Mouse (Mus musculus) spleen, postnatal 36 days (tissue): ENCODE measurements around the gene Gpr18.
A peak's percentile ranks its signal among the peaks of the same experiment; 100 is the strongest.

ENCODE experiments used
- DNase-seq, 2 experiments: peaks; one replicate each; pipeline ENCODE4 v3.0.0; 2022; ENCODE audit warnings: low spot score in 2 of 2, mixed read lengths in 1 of 2

Gene Gpr18

GRCm38 (mm10) chr14:121922731-121923130, 7.2 kb upstream of the Gpr18 start:
- DNase-seq, result no peak

- DNase-seq, result no peak
Measured at GRCm38 (mm10) chr14:121922016-121922415, 6.4 kb upstream of the Gpr18 start.

GRCm38 (mm10) chr14:121920511-121921124, 5.0 kb upstream of the Gpr18 start:
- DNase-seq, result peak in 1 of 2 experiments; percentile 10

GRCm38 (mm10) chr14:121919752-121920151, 4.2 kb upstream of the Gpr18 start:
- peak; percentile 44 to 52 for DNase-seq

- no peak for DNase-seq
Measured at GRCm38 (mm10) chr14:121918266-121918665, 2.7 kb upstream of the Gpr18 start.

GRCm38 (mm10) chr14:121916311-121917094, 922 bp upstream of the Gpr18 start:
- DNase-seq, result peak; percentile 73 to 75

- no peak for DNase-seq
Measured at GRCm38 (mm10) chr14:121915143-121915542, 438 bp downstream of the Gpr18 start.

- DNase-seq, result no peak
Measured at GRCm38 (mm10) chr14:121912501-121912900, 3.1 kb downstream of the Gpr18 start.

GRCm38 (mm10) chr14:121909868-121910267, 5.7 kb downstream of the Gpr18 start:
- peak in 1 of 2 experiments; percentile 21 for DNase-seq

GRCm38 (mm10) chr14:121906992-121907681, 8.4 kb downstream of the Gpr18 start:
- DNase-seq, result no peak

GRCm38 (mm10) chr14:121906341-121906991, 9.1 kb downstream of the Gpr18 start:
- DNase-seq, result peak; percentile 35 to 58

GRCm38 (mm10) chr14:121904754-121905153, 10.8 kb downstream of the Gpr18 start:
- no peak for DNase-seq

- DNase-seq, result peak in 1 of 2 experiments; percentile 38
Measured at GRCm38 (mm10) chr14:121903381-121903876, 12.2 kb downstream of the Gpr18 start.

- no peak for DNase-seq
Measured at GRCm38 (mm10) chr14:121901511-121901910, 14.1 kb downstream of the Gpr18 start.

- no peak for DNase-seq
Measured at GRCm38 (mm10) chr14:121899071-121899470, 16.5 kb downstream of the Gpr18 start.

GRCm38 (mm10) chr14:121898509-121898908, 17.1 kb downstream of the Gpr18 start:
- peak in 1 of 2 experiments; percentile 25 for DNase-seq

- DNase-seq, result no peak
Measured at GRCm38 (mm10) chr14:121897773-121898172, 17.8 kb downstream of the Gpr18 start.

- DNase-seq, result no peak
Measured at GRCm38 (mm10) chr14:121896126-121897090, 19.2 kb downstream of the Gpr18 start.

GRCm38 (mm10) chr14:121895316-121895715, 20.3 kb downstream of the Gpr18 start:
- DNase-seq, result peak in 1 of 2 experiments; percentile 33

GRCm38 (mm10) chr14:121894511-121895135, 21.0 kb downstream of the Gpr18 start:
- DNase-seq, result peak in 1 of 2 experiments; percentile 34
